Mouse (Mus musculus) frontal cortex, postnatal 36 days (tissue): Measurements from ENCODE around the gene Rps11.
"Not testable (repeated sequence)": the region's sequence is repeated elsewhere in the genome, so short reads cannot be mapped to it uniquely, and the experiment has no call there.

Source experiments
- DNase-seq, 2 experiments: peaks; one replicate each; pipeline ENCODE4 v3.0.0; 2022; ENCODE audit warnings: low spot score in 2 of 2

Gene Rps11

GRCm38 (mm10) chr7:45110089-45110488 lies 14.2 kb downstream of the Rps11 start:
- DNase-seq, result not testable (repeated sequence)

GRCm38 (mm10) chr7:45107052-45107645 lies 17.1 kb downstream of the Rps11 start:
- DNase-seq, result no peak

- no peak for DNase-seq
Observed at GRCm38 (mm10) chr7:45106441-45106840, 17.8 kb downstream of the Rps11 start.

- DNase-seq, result no peak
Observed at GRCm38 (mm10) chr7:45105491-45105890, 18.7 kb downstream of the Rps11 start.

- no peak for DNase-seq
Observed at GRCm38 (mm10) chr7:45104941-45105340, 19.3 kb downstream of the Rps11 start.

- DNase-seq, result peak in 1 of 2 experiments; percentile 54
Observed at GRCm38 (mm10) chr7:45103652-45104180, 20.5 kb downstream of the Rps11 start, which contains the start of gene Fcgrt. Gene Fcgrt (minus strand): TSS chr7:45103851.

- DNase-seq, result no peak
Observed at GRCm38 (mm10) chr7:45102940-45103585, 21.2 kb downstream of the Rps11 start.

- DNase-seq, result no peak
Observed at GRCm38 (mm10) chr7:45102441-45102840, 21.8 kb downstream of the Rps11 start.

- no peak for DNase-seq
Observed at GRCm38 (mm10) chr7:45100046-45100445, 24.2 kb downstream of the Rps11 start.

- DNase-seq, result no peak
Observed at GRCm38 (mm10) chr7:45098541-45099240, 25.5 kb downstream of the Rps11 start.

GRCm38 (mm10) chr7:45097479-45097878 lies 26.8 kb downstream of the Rps11 start:
- no peak for DNase-seq

- not testable (repeated sequence) for DNase-seq
Observed at GRCm38 (mm10) chr7:45095965-45096364, 28.3 kb downstream of the Rps11 start.

GRCm38 (mm10) chr7:45095367-45095766 lies 28.9 kb downstream of the Rps11 start:
- no peak for DNase-seq

GRCm38 (mm10) chr7:45094121-45094520 lies 30.1 kb downstream of the Rps11 start:
- DNase-seq, result no peak

- DNase-seq, result no peak
Observed at GRCm38 (mm10) chr7:45093516-45093905, 30.7 kb downstream of the Rps11 start.

- no peak for DNase-seq
Observed at GRCm38 (mm10) chr7:45092828-45093515, 31.3 kb downstream of the Rps11 start.

GRCm38 (mm10) chr7:45092048-45092447 lies 32.2 kb downstream of the Rps11 start, which contains the start of gene Rcn3:
Gene Rcn3 (minus strand): TSS chr7:45092221.
- peak in 1 of 2 experiments; percentile 15 for DNase-seq

- DNase-seq, result no peak
Observed at GRCm38 (mm10) chr7:45091001-45091990, 32.9 kb downstream of the Rps11 start.

GRCm38 (mm10) chr7:45090251-45090977 lies 33.8 kb downstream of the Rps11 start:
- DNase-seq, result no peak

- no peak for DNase-seq
Observed at GRCm38 (mm10) chr7:45088597-45088996, 35.6 kb downstream of the Rps11 start.
